Mouse (Mus musculus): ENCODE data around the gene 0610030E20Rik. TPM values are rescaled to one million over a fixed set of nuclear protein-coding genes. Genes with fewer than 3 reads are reported as not detected.

0610030E20Rik gene
- total and polyA plus RNA-seq, 2 experiments from 2014 or later: 12.3 to 15.2 TPM

DNA sequence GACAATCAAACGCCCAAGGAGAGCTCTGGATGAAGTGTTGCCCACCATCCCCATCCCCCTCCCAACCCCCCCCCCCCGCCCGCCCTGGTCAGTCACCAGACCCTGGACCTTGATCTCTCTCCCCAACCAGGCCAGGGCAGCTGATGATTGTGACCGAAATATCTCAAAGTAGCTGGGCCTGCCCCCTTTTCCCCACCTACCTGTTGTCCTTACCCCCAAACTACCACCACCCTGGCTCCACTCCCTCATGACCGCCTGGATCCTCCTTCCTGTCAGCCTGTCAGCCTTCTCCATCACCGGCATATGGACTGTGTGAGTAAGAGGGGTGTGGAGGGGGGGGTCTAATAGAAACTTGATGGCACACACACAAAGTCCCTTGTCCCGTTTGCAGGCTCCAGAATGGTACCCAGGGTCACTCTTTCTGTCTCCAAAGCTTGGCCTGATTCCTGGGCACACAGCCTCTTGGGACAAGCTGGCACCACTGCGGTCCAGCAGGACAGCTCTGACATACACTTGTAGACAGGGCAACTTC is 8.9 kb downstream of the 0610030E20Rik start:
- H3K27me3 ChIP-seq (ENCODE audit: insufficient read depth, low read length): no peaks in the 10 kb centered on the region
- H3K4me1 ChIP-seq (ENCODE audit: insufficient read depth, low read length): peaks cover 12% of the 10 kb centered on the region
- ATAC-seq (peak; percentile 25; the same call in 1 of the 2 replicates), DNase-seq (ENCODE audit: low spot score) (peak; percentile 41)
- no peaks in the 10 kb centered on the region for H3K9me3 ChIP-seq (ENCODE audit: low read length)
- H3K4me3 ChIP-seq (ENCODE audit: low read length): peak overlapping the region; percentile 67
- H3K4me2 ChIP-seq (ENCODE audit: low read depth, low read length): peak overlapping the region; percentile 92
- peak overlapping the region; percentile 74 for H3K27ac ChIP-seq
- 34% methylated on average over 6 of the region's 8 CpGs for WGBS
- peak overlapping the region; percentile 78 for H3K9ac ChIP-seq (replicated peaks; ENCODE audit: low read length)
- H3K36me3 ChIP-seq (ENCODE audit: insufficient read depth, low read length): peaks cover 13% of the 10 kb centered on the region
- TF ChIP-seq CTCF (IDR thresholded peaks at IDR 0.05; ENCODE audit: low read depth): no peak

DNA sequence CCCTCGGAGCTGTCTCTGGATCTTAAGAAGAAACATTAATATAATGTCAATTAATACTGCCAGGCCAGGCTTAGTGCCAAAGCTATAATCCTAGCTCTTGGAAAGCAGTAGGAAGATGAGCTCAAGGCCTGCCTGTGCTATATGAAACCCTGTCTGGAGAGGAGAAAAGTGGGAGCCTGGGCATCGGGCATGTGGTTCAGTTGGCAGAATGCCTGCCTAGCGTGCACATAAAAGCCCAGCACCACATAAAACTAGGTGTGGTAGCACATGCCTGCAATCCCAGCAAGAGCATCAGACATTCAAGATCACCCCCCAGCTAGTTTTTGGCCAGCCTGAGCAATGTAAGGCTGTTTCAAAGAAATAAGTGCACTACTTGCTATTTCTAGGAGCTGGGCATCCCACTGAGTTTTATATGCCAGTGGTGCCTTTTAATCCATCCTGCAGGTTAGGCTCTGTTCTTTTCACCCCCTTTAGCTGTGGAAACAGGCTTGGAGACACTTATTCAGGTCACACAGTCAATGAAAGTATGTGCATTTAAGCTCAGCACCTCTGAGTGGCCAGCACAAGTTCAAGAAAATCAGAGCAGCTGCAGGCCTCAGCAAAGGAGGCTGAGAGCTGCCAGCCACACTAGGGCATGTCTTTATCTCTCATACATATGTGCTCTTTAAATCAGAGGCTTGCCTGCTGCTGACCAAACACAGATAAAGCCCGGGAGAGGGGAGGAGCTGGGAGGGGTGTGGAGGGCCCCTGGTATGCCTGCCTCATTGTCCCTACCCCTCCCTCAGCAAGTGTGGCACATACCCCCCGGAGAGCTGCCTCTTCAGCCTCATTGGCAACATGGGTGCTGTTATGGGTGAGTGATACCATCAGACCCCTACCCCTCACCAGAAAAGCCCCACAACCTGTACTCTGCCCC is 10.3 kb downstream of the 0610030E20Rik start:
- DNase-seq (ENCODE audit: low spot score) (no peak), ATAC-seq (no peak)
- no peak overlapping the region for H3K4me3 ChIP-seq (ENCODE audit: low read length)
- 58% methylated on average over 5 of the region's 5 CpGs for WGBS
- H3K9me3 ChIP-seq (ENCODE audit: low read length): no peaks in the 10 kb centered on the region
- no peak overlapping the region for H3K4me2 ChIP-seq (ENCODE audit: low read depth, low read length)
- H3K27me3 ChIP-seq (ENCODE audit: insufficient read depth, low read length): no peaks in the 10 kb centered on the region
- no peak overlapping the region for H3K9ac ChIP-seq (replicated peaks; ENCODE audit: low read length)
- H3K36me3 ChIP-seq (ENCODE audit: insufficient read depth, low read length): peaks cover 13% of the 10 kb centered on the region
- peaks cover 19% of the 10 kb centered on the region for H3K4me1 ChIP-seq (ENCODE audit: insufficient read depth, low read length)
- TF ChIP-seq CTCF (IDR thresholded peaks at IDR 0.05; ENCODE audit: low read depth): no peak
- H3K27ac ChIP-seq: no peak overlapping the region

DNA sequence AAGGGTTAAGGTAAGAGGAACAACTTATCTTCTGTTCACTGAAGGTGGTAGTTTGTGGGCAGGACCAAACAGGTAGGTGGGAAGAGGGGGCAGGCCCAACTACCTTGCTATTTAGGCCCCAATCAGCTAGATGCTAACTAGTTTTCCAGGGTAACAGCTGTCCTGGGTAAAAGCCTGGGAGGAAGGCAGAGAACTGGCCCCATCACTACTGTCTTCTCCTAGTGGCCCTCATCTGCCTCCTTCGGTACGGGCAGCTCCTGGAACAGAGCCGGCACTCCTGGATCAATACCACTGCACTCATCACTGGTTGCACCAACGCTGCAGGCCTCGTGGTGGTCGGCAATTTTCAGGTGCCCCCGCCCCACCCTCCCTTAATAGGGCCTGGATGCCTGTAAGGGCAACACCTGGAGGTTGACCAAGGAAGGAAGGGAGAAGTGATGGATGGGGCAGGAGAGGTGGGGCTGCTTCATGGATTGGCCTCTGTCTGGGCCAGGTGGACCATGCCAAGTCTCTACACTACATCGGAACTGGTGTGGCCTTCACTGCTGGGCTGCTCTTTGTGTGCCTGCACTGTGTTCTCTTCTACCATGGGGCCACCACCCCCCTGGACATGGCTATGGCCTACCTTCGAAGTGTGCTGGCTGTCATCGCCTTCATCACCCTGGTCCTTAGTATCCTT is 11.1 kb downstream of the 0610030E20Rik start:
- Histone ChIP-seq H3K4me1 (ENCODE audit: insufficient read depth, low read length) (peaks cover 19% of the 10 kb centered on the region), H3K36me3 (ENCODE audit: insufficient read depth, low read length) (peaks cover 13% of the 10 kb centered on the region), H3K4me3 (ENCODE audit: low read length) (no peak overlapping the region), H3K4me2 (ENCODE audit: low read depth, low read length) (no peak overlapping the region), H3K27ac (no peak overlapping the region), H3K9ac (replicated peaks; ENCODE audit: low read length) (no peak overlapping the region), H3K27me3 (ENCODE audit: insufficient read depth, low read length) (no peaks in the 10 kb centered on the region), H3K9me3 (ENCODE audit: low read length) (no peaks in the 10 kb centered on the region)
- ATAC-seq (no peak), DNase-seq (ENCODE audit: low spot score) (no peak)
- WGBS: 91% methylated on average over 10 of the region's 10 CpGs
- TF ChIP-seq CTCF (IDR thresholded peaks at IDR 0.05; ENCODE audit: low read depth): no peak

DNA sequence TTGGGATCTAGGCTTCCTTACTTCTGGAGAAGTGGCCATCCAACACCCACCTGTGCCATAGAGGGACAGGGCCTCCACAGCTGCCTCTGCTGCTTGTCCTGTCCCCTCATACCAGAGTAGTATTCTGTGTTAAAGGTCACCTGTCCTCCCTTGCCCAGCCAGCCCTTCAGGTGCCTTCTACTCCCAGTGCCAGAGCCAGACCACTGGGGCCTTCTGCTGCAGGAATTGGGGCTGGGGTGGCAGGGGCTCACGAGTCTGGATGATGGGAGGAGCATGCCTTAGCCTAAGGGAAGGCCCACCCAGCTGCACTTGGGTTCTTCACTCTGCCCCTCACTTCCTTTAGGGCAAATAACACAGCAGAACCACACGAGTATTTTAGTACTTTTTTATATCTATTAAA is 12.2 kb downstream of the 0610030E20Rik start:
- no peaks in the 10 kb centered on the region for H3K27me3 ChIP-seq (ENCODE audit: insufficient read depth, low read length)
- H3K9ac ChIP-seq (replicated peaks; ENCODE audit: low read length): no peak overlapping the region
- ATAC-seq: no peak
- H3K27ac ChIP-seq: no peak overlapping the region
- no peaks in the 10 kb centered on the region for H3K9me3 ChIP-seq (ENCODE audit: low read length)
- no peak for DNase-seq (ENCODE audit: low spot score)
- no peak for TF ChIP-seq CTCF (IDR thresholded peaks at IDR 0.05; ENCODE audit: low read depth)
- peaks cover 19% of the 10 kb centered on the region for H3K4me1 ChIP-seq (ENCODE audit: insufficient read depth, low read length)
- peaks cover 13% of the 10 kb centered on the region for H3K36me3 ChIP-seq (ENCODE audit: insufficient read depth, low read length)
- H3K4me3 ChIP-seq (ENCODE audit: low read length): no peak overlapping the region
- H3K4me2 ChIP-seq (ENCODE audit: low read depth, low read length): no peak overlapping the region
- 65% methylated on average over 2 of the region's 2 CpGs for WGBS

DNA sequence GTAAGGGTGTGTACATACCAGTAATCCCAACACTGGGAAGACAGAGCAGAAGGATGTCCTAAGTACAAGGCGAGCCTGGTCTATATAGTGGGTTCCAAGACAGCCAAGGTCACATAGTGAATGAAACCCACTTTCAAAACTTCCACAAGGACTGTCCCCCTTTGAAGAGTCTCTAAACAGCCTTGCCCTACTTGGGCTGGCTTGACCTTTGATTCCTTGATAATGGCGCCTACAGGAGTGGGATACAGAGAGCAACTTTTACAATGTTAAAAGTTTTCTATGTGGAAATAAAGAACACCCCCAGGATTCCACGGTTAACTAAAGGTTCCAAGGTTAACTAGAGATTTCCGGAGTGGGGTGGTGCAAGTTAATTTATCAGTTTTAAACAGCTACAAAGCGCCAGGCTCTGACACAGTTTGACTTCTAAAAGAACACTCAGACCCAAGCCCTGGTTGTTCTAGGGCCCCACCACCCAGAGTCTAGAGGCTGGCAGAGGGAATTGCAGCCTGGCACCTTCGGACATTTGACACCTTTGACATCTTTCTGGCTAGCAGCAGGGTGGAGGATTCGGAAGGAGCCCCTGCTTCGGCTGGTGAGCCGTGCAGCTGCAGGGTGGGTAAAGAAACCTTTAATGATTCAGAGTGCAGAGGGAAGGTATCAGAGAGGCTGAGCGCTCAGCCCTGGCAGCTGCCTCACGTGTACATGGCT is 12.9 kb downstream of the 0610030E20Rik start:
- Histone ChIP-seq H3K4me1 (ENCODE audit: insufficient read depth, low read length) (peaks cover 15% of the 10 kb centered on the region), H3K27me3 (ENCODE audit: insufficient read depth, low read length) (no peaks in the 10 kb centered on the region), H3K9ac (replicated peaks; ENCODE audit: low read length) (no peak overlapping the region), H3K4me3 (ENCODE audit: low read length) (no peak overlapping the region), H3K9me3 (ENCODE audit: low read length) (no peaks in the 10 kb centered on the region), H3K36me3 (ENCODE audit: insufficient read depth, low read length) (peaks cover 13% of the 10 kb centered on the region), H3K4me2 (ENCODE audit: low read depth, low read length) (no peak overlapping the region), H3K27ac (no peak overlapping the region)
- no peak for DNase-seq (ENCODE audit: low spot score)
- no peak for TF ChIP-seq CTCF (IDR thresholded peaks at IDR 0.05; ENCODE audit: low read depth)
- no peak for ATAC-seq
- whole genome bisulfite sequencing: 73% methylated on average over 11 of the region's 11 CpGs

DNA sequence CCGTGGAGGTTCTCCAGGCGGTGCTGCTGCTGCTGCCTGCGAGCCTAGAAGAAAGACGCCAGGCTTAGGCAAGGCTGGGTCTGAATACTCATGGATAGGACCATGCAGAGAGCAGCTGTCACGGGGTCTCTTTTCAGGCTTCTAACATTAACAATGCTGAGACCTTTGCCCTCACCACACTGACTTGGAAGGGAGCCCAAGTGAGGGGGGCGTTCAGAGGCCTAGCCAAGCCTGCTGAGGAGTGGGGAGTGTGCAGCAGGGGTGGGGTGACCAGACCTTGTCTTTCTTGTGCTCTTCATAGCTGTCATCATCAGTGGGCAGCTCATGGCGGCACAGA is 13.4 kb downstream of the 0610030E20Rik start:
- Histone ChIP-seq H3K4me2 (ENCODE audit: low read depth, low read length) (no peak overlapping the region), H3K4me3 (ENCODE audit: low read length) (no peak overlapping the region), H3K36me3 (ENCODE audit: insufficient read depth, low read length) (peaks cover 13% of the 10 kb centered on the region), H3K27ac (no peak overlapping the region), H3K9ac (replicated peaks; ENCODE audit: low read length) (no peak overlapping the region), H3K27me3 (ENCODE audit: insufficient read depth, low read length) (no peaks in the 10 kb centered on the region), H3K9me3 (ENCODE audit: low read length) (no peaks in the 10 kb centered on the region), H3K4me1 (ENCODE audit: insufficient read depth, low read length) (peaks cover 15% of the 10 kb centered on the region)
- WGBS: 50% methylated on average over 7 of the region's 7 CpGs
- DNase-seq (ENCODE audit: low spot score): no peak
- no peak for TF ChIP-seq CTCF (IDR thresholded peaks at IDR 0.05; ENCODE audit: low read depth)
- ATAC-seq: no peak

Measured in hindbrain, postnatal 0 days (tissue).